Mouse (Mus musculus) liver, embryonic 14.5 days (tissue): ENCODE results near the gene Fgf18.

ENCODE experiments used
- CTCF ChIP-seq: IDR thresholded peaks from 2 replicates; pipeline ENCODE4 v1.5.1; 2016; ENCODE audit warnings: antibody characterized with exemption, low read depth, control low read depth
- EP300 ChIP-seq: IDR thresholded peaks from 2 replicates; pipeline ENCODE4 v1.6.1; 2016; ENCODE audit warnings: antibody characterized with exemption, low read depth

GRCm38 (mm10) chr11:33085514-33085913 is 61.7 kb downstream of the Fgf18 start:
- TF ChIP-seq CTCF, result no peak
- no peak for TF ChIP-seq EP300
